Mouse (Mus musculus): Measurements from ENCODE around the gene Csnk2a1. TPM values are rescaled to one million over a fixed set of nuclear protein-coding genes. Genes with fewer than 3 reads are reported as not detected.

Gene Csnk2a1
- 44.0 and 48.8 TPM in 2 replicates for polyA plus RNA-seq (2016; fragmentation: Nextera tagmentation; extraction: Ambion mirVana)

DNA sequence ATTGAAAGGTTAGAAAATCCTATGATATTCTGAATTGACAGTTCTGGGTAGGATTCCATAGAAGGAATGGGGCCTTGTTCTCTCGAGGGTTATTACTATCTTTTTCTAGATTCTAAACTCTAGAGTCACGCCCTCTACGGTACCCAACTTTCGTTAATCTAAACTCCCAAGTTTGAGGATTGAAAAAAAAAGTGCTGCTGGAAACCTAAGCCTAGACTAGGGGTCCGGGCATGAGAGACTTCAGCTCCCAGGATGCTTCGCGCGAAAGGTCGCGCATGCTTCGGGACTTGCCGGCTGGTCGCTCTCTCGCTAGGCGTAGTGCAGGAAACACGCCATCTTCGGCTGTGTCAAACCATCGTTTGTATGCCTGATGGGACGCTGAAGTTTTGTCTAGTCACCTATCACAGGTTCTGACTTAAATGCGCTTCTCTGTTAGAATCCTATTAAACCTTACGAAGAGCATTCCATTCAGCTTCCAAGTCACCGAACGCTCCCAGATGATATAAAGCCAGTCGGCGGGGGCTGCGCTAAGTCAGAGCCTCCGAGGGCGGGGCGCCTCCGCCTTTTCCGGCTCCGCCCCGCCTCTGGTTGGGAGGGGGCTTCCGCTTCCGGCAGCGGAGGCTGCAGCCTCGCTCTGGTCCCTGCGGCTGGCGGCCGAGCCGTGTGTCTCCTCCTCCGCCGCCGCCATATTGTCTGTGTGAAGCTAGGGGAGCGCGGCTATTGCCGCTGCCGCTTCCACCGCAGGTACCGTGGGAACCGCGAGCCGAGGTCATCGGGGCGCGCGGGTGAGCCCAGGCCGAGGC lies at the start of gene Csnk2a1:
Gene Csnk2a1, plus strand, starts transcription at position 592 of the 803 bp plus-strand sequence.
- Histone ChIP-seq H3K36me3 (peaks cover 25% of the 10 kb centered on the region), H3K4me1 (peaks cover 46% of the 10 kb centered on the region), H3K9me3 (replicated peaks) (no peaks in the 10 kb centered on the region), H3K27ac (peak within 1 kb of the TSS; percentile 94), H3K4me2 (peak within 1 kb of the TSS; percentile 80), H3K9ac (peak within 1 kb of the TSS; percentile 97), H3K4me3 (peak within 1 kb of the TSS; percentile 92), H3K27me3 (replicated peaks) (no peaks in the 10 kb centered on the region)
- whole genome bisulfite sequencing (ENCODE audit: insufficient replicate concordance), result under 1% methylated on average over 58 of the region's 58 CpGs
- ATAC-seq, result peak; percentile 93

DNA sequence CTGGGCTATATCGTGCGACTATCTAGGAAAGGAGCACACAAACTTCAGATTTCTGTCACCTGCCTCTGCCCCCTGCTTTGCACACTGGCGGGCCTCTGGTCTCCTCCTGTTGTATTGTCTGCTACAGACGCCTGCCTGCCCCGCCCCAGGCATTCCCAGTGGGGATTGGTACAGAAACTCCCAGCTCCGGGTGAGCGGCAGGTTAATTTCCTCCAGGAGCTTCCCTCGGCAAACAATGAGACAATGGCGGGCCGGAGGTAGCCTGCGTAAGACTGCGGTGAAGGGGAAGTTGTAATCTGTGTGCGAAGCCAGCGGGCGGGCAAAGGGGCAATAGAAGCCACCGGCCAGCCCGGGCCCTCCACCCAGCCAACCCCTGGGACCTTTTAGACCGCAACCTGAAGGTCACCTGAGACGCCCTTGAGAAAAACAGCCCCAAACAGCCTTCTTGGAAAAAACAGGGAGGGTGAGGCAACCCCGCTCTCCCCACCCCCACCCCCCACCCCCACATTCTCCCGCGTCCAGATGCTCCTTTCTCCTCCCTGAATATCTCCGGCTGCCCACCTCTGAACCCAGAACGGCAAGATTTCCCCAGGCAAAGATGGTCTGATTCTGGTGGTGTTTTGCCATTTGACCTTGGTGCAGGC lies 49.4 kb upstream of the Csnk2a1 start:
- H3K4me2 ChIP-seq, result peak overlapping the region; percentile 37
- no peak overlapping the region for H3K4me3 ChIP-seq
- no peak overlapping the region for H3K9ac ChIP-seq
- ATAC-seq, result no peak
- WGBS (ENCODE audit: insufficient replicate concordance), result 17% methylated on average over 24 of the region's 24 CpGs
- no peak overlapping the region for H3K27ac ChIP-seq
- peaks cover 32% of the 10 kb centered on the region for H3K27me3 ChIP-seq (replicated peaks)
- no peaks in the 10 kb centered on the region for H3K9me3 ChIP-seq (replicated peaks)
- H3K36me3 ChIP-seq, result no peaks in the 10 kb centered on the region
- H3K4me1 ChIP-seq, result no peaks in the 10 kb centered on the region

DNA sequence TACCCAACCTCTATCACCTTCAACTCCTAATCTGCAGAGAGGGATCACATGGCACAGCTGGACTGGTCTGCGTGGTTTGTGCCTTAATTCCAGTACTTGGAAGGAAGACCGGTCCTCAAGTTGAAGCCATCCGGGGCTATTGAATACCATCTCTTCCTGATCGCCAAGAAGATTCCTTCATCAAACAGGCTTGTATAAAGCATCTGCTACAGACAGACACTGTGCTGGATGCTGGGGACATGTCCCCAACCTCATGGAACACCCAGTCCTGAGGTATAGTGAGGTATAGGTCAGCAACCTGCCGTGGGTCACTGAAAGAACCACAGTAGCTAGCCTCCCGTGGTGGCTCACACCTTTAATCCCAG lies 48.9 kb upstream of the Csnk2a1 start:
- 69% methylated on average over 6 of the region's 6 CpGs for WGBS (ENCODE audit: insufficient replicate concordance)
- no peaks in the 10 kb centered on the region for H3K36me3 ChIP-seq
- H3K4me3 ChIP-seq, result no peak overlapping the region
- H3K4me1 ChIP-seq, result no peaks in the 10 kb centered on the region
- H3K27ac ChIP-seq, result no peak overlapping the region
- H3K4me2 ChIP-seq, result no peak overlapping the region
- no peak for ATAC-seq
- no peaks in the 10 kb centered on the region for H3K9me3 ChIP-seq (replicated peaks)
- H3K9ac ChIP-seq, result no peak overlapping the region
- peaks cover 32% of the 10 kb centered on the region for H3K27me3 ChIP-seq (replicated peaks)

DNA sequence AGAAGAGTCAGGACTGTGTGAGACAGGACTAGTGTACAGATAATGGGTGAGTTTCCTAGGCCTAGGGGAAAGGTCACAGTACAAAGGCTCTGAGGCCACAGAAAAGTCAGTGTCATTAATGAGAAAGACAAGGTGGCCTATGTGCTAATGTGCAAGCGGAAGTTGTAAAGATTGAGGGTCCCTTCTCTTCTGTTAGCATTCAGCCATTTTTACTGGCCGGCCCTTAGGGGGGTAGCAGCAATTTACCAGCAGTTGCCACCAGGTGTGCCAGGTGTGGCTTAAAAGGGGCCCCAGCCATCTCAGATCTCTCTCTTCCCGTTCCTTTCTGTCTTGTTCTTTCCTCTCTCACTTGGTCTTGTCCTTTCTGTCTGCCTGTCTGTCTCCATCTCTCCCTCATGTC lies 48.3 kb upstream of the Csnk2a1 start:
- no peak overlapping the region for H3K4me3 ChIP-seq
- H3K9ac ChIP-seq, result no peak overlapping the region
- H3K36me3 ChIP-seq, result no peaks in the 10 kb centered on the region
- 63% methylated on average over 3 of the region's 3 CpGs for WGBS (ENCODE audit: insufficient replicate concordance)
- no peaks in the 10 kb centered on the region for H3K9me3 ChIP-seq (replicated peaks)
- peaks cover 32% of the 10 kb centered on the region for H3K27me3 ChIP-seq (replicated peaks)
- no peak overlapping the region for H3K27ac ChIP-seq
- ATAC-seq, result no peak
- H3K4me1 ChIP-seq, result no peaks in the 10 kb centered on the region
- H3K4me2 ChIP-seq, result no peak overlapping the region

DNA sequence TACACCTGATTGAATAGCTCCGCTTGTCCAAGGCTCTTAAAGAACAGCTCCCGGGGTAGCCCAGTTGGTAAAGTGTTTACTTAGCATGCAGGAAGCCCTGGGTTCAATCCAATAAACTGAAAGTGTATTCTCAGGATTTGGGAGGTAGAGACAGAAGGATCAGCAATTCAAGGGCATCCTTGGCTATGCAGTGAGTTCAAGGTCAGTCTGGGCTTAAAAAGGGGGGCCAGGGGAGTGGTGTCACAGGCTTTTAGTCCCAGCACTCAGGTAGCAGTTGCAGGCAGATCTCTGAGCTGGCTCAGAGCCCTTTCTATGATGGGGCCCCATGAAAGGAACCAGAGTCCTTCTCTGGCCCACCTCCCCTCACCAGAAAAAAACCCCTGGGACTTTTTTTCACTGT lies 47.3 kb upstream of the Csnk2a1 start:
- H3K9ac ChIP-seq, result no peak overlapping the region
- no peaks in the 10 kb centered on the region for H3K4me1 ChIP-seq
- no peak overlapping the region for H3K27ac ChIP-seq
- H3K9me3 ChIP-seq (replicated peaks), result no peaks in the 10 kb centered on the region
- no peak overlapping the region for H3K4me2 ChIP-seq
- H3K4me3 ChIP-seq, result no peak overlapping the region
- H3K36me3 ChIP-seq, result no peaks in the 10 kb centered on the region
- ATAC-seq, result no peak
- H3K27me3 ChIP-seq (replicated peaks), result peaks cover 32% of the 10 kb centered on the region
- WGBS (ENCODE audit: insufficient replicate concordance), result 69% methylated on average over 2 of the region's 2 CpGs

DNA sequence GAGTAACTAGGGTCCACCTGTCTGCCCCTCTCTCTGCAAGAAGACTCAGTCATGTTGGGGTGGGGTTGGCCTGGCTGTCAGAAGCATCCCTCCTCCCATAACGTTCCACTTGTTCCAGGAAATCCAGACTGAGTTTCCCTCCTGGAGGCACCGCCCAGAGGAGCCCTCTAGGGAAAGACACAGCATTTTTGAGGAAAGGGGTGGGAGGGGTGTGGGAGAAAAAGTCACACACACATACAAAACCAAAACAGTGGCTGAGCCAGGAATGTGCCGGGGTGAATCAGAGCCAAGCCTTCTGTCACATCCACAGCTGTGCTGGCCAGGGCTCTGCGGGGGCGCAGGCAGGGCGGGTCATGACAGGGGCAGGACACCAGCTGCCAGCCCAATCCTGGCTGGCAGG lies 46.3 kb upstream of the Csnk2a1 start:
- H3K27me3 ChIP-seq (replicated peaks), result peaks cover 28% of the 10 kb centered on the region

DNA sequence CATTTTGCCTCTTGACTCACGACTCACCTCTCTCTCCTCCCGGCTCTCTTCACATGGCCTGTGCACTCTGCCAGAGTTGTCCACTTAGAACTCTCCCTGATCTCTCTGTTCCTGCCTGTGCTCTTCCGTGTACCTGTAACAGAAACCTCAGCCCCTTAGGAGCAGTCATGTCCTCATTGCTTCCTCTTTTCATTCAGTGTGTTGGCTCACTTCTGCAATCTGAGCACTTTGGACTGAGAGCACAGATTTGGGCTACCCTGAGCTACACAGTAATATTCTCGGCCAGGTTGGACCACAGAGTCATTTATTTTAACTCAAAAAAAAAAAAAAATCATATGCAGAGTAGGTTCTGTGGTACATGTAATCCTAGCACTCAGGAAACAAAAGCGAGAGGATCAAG lies 39.5 kb upstream of the Csnk2a1 start:
- Histone ChIP-seq H3K4me2 (no peak overlapping the region), H3K4me3 (no peak overlapping the region), H3K9me3 (replicated peaks) (no peaks in the 10 kb centered on the region), H3K36me3 (no peaks in the 10 kb centered on the region), H3K27me3 (replicated peaks) (no peaks in the 10 kb centered on the region; the same call in 1 of the 2 replicates), H3K9ac (no peak overlapping the region), H3K4me1 (0 out of 2 replicates have a peak, but pooled peaks cover 5% of the 10 kb centered on the region), H3K27ac (no peak overlapping the region)
- ATAC-seq, result no peak
- 49% methylated on average over 5 of the region's 5 CpGs for WGBS (ENCODE audit: insufficient replicate concordance)

More for the DNA sequence above, 46.3 kb upstream of the Csnk2a1 start:
- H3K4me3 ChIP-seq, result no peak overlapping the region
- H3K9me3 ChIP-seq (replicated peaks), result no peaks in the 10 kb centered on the region
- no peak overlapping the region for H3K9ac ChIP-seq
- no peak overlapping the region for H3K4me2 ChIP-seq
- no peak for ATAC-seq
- H3K36me3 ChIP-seq, result no peaks in the 10 kb centered on the region
- no peaks in the 10 kb centered on the region for H3K4me1 ChIP-seq
- WGBS (ENCODE audit: insufficient replicate concordance), result 56% methylated on average over 6 of the region's 6 CpGs
- no peak overlapping the region for H3K27ac ChIP-seq

DNA sequence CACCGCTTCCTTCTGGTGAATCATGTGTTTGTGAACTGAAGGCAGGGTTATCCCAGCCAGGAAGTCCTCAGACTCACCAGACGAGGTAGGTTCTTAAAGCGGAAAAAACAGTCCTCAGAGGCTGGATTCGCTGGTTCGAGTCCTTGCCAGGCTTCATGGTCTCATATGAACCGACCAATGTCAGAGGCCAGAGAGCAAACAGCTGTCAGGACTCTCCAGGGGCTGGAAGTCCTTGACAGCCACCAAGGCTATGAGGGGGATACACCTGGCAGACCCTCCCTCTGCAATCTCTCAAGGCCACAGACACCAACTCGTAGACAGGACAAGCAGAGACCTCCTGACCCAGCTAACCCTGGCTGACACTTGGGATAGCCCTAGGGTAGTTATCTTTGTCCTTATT lies 37.4 kb upstream of the Csnk2a1 start:
- Histone ChIP-seq H3K27me3 (replicated peaks) (no peaks in the 10 kb centered on the region; the same call in 1 of the 2 replicates), H3K4me2 (no peak overlapping the region), H3K36me3 (no peaks in the 10 kb centered on the region), H3K9me3 (replicated peaks) (no peaks in the 10 kb centered on the region), H3K9ac (no peak overlapping the region), H3K27ac (no peak overlapping the region), H3K4me3 (no peak overlapping the region), H3K4me1 (peaks cover 19% of the 10 kb centered on the region)
- ATAC-seq, result no peak
- WGBS (ENCODE audit: insufficient replicate concordance), result 53% methylated on average over 7 of the region's 7 CpGs

DNA sequence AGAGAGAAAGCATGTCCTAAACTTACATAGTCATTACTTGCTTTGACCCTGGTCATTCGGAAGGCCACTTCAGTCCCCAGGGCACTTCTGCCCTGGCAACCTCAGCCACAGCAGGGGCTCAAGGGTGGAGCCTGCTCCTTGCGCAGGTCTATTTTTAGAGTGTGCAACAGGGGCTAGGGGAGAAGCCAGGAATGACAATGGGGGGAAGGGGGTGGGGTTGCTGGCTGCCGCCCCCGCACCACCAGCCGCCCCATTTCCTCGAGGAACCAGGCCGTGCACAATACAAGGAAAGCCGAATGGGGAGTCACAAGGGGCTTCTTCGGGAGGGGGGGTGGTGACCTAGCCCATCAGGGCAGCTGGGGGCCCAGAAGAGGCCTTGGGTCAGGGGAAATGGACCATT lies 37.0 kb upstream of the Csnk2a1 start:
- no peak for ATAC-seq
- Histone ChIP-seq H3K9ac (no peak overlapping the region), H3K36me3 (no peaks in the 10 kb centered on the region), H3K4me3 (no peak overlapping the region), H3K27ac (no peak overlapping the region), H3K4me2 (no peak overlapping the region), H3K9me3 (replicated peaks) (no peaks in the 10 kb centered on the region), H3K27me3 (replicated peaks) (no peaks in the 10 kb centered on the region; the same call in 1 of the 2 replicates), H3K4me1 (peaks cover 19% of the 10 kb centered on the region)
- 46% methylated on average over 9 of the region's 9 CpGs for WGBS (ENCODE audit: insufficient replicate concordance)

DNA sequence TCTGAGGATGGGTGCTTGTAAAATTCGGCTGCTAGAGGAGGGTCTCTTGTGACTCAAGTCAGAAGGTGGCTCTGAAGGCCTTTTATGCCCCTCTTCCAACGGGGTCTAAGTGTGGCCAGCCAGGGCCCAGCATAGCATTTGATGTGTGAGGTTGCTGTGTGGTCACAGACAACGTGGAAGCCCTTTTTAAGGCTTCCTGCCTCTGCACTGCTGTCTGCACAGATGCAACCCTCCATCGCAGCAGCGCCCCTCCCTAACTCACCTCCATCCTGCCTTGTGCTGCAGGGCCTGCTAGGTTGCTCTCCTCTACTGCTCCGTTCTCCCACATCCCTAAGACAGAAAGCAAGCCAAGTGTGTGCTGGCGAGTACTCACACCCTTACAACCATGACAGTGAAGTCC lies 36.5 kb upstream of the Csnk2a1 start:
- 52% methylated on average over 7 of the region's 7 CpGs for WGBS (ENCODE audit: insufficient replicate concordance)
- no peak overlapping the region for H3K27ac ChIP-seq
- H3K9ac ChIP-seq, result no peak overlapping the region
- H3K36me3 ChIP-seq, result no peaks in the 10 kb centered on the region
- no peak for ATAC-seq
- H3K4me2 ChIP-seq, result no peak overlapping the region
- H3K4me3 ChIP-seq, result no peak overlapping the region
- no peaks in the 10 kb centered on the region; the same call in 1 of the 2 replicates for H3K27me3 ChIP-seq (replicated peaks)
- no peaks in the 10 kb centered on the region for H3K9me3 ChIP-seq (replicated peaks)
- peaks cover 19% of the 10 kb centered on the region for H3K4me1 ChIP-seq

DNA sequence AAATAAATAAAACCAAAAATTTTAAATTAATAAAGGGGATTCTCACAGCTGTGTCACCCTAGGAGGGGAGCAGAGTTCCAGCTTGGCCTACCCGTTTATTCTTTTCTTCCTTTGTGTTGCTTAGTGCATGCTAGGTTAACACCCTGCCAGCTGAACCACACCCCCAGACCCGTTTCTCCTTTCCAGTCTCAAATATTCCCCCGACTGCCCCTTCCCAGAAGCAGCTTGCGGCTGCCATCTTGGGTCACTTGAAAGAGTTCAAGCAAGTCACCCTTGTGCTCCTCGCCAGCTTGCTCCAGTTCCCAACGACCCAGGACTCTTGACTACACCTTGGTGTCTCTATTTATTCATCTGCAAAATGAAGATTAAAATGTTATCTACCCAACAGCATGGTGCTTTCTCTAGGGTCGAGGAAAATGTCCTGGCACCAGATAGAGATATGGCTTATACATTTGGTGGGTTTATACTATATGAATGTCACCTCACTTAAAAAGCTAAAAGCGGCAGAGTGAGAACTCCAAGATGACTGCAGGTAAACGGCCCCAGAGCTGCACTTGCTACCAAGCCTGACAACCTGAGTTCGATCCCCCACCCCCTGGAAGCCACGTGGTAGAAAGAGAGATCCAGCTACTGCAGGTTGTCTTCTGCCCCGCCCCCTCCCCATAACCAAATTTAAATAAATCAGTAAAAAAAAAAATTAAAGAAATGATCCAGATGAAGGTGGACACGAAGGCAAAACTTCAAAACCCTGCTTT lies 33.9 kb upstream of the Csnk2a1 start:
- H3K4me2 ChIP-seq, result no peak overlapping the region
- WGBS (ENCODE audit: insufficient replicate concordance), result 50% methylated on average over 13 of the region's 13 CpGs
- H3K36me3 ChIP-seq, result no peaks in the 10 kb centered on the region
- H3K4me1 ChIP-seq, result peaks cover 19% of the 10 kb centered on the region
- no peak overlapping the region for H3K4me3 ChIP-seq
- H3K9me3 ChIP-seq (replicated peaks), result no peaks in the 10 kb centered on the region
- peaks cover under 1% of the 10 kb centered on the region; the same call in 1 of the 2 replicates for H3K27me3 ChIP-seq (replicated peaks)
- no peak overlapping the region for H3K9ac ChIP-seq
- peak; percentile 66 for ATAC-seq
- H3K27ac ChIP-seq, result no peak overlapping the region

DNA sequence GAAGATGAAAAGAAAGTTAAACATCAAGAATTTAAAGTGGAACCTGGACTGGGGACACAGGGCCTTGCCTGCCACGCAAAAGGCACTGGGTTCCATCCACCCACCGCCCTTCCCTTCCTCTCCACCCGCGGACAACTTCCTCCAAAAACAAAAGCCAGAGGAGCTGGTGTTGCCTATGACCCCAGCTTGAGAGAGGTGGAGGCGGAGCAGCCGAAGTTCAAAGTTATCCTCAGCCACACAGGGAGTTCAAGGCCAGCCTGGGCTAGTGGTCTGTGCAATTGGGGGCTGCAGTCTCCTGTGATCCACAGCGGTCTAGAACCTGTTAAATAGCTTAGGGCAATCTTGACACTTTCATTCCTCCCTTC lies 33.3 kb upstream of the Csnk2a1 start:
- Histone ChIP-seq H3K4me1 (peaks cover 19% of the 10 kb centered on the region), H3K36me3 (no peaks in the 10 kb centered on the region), H3K27me3 (replicated peaks) (peaks cover 3% of the 10 kb centered on the region; the same call in 1 of the 2 replicates), H3K4me2 (no peak overlapping the region), H3K9me3 (replicated peaks) (no peaks in the 10 kb centered on the region), H3K4me3 (no peak overlapping the region), H3K9ac (no peak overlapping the region), H3K27ac (no peak overlapping the region)
- no peak for ATAC-seq
- 43% methylated on average over 7 of the region's 7 CpGs for WGBS (ENCODE audit: insufficient replicate concordance)
